Mouse (Mus musculus) heart, embryonic 14.5 days (tissue): ENCODE measurements around the gene Supt6. TPM values are rescaled to one million over a fixed set of nuclear protein-coding genes. Genes with fewer than 3 reads are reported as not detected.

Experiments used
- ATAC-seq: fragments of 200-750 bp; cut with Nextera tagmentation; 2 replicates; pipeline ENCODE4 v1.8.0; 2017; ENCODE audit warnings: low read depth, moderate TSS enrichment; ENCODE audit not compliant: insufficient number of reproducible peaks, insufficient read depth, low FRiP score
- H3K27ac ChIP-seq, 2 experiments: fragments of 200-500 bp in 1 of 2; fragments of 300-500 bp in 1 of 2; sonication (generic) in 1 of 2; replicated peaks in 1 of 2; 2 replicates each; pipeline ENCODE4 v1.5.1; 2012 to 2014; ENCODE audit warnings: low read depth in 2 of 2, low read length in 2 of 2, control low read depth in 1 of 2, mild to moderate bottlenecking in 1 of 2, mixed read lengths in 1 of 2; ENCODE audit not compliant: control insufficient read depth in 1 of 2, insufficient read depth in 1 of 2
- H3K27me3 ChIP-seq: fragments of 300-500 bp; sonication (generic); 2 replicates; pipeline ENCODE4 v1.6.1; 2014; ENCODE audit warnings: mild to moderate bottlenecking, low read length, control low read depth; ENCODE audit not compliant: control insufficient read depth, insufficient read depth
- H3K36me3 ChIP-seq: fragments of 300-500 bp; sonication (generic); 2 replicates; pipeline ENCODE4 v1.6.1; 2014; ENCODE audit warnings: mild to moderate bottlenecking, control low read depth, low read length, mixed read lengths; ENCODE audit not compliant: control insufficient read depth, insufficient read depth
- H3K4me1 ChIP-seq, 2 experiments: fragments of 200-500 bp in 1 of 2; fragments of 300-500 bp in 1 of 2; sonication (generic) in 1 of 2; 2 replicates each; pipeline ENCODE4 v1.6.1; 2012 to 2014; ENCODE audit warnings: low read length in 2 of 2, control low read depth in 1 of 2, mixed read lengths in 1 of 2; ENCODE audit not compliant: control insufficient read depth in 2 of 2, insufficient read depth in 2 of 2
- H3K4me2 ChIP-seq: fragments of 300-500 bp; sonication (generic); 2 replicates; pipeline ENCODE4 v1.6.1; 2014; ENCODE audit warnings: mild to moderate bottlenecking, low read length
- H3K4me3 ChIP-seq, 2 experiments: fragments of 200-500 bp in 1 of 2; fragments of 300-500 bp in 1 of 2; sonication (generic) in 1 of 2; 2 replicates each; pipeline ENCODE4 v1.5.1; 2012 to 2014; ENCODE audit warnings: low read length in 2 of 2, mild to moderate bottlenecking in 2 of 2, control low read depth in 1 of 2, low read depth in 1 of 2, moderate library complexity in 1 of 2; ENCODE audit not compliant: control insufficient read depth in 1 of 2, insufficient read depth in 1 of 2
- H3K9ac ChIP-seq: fragments of 300-500 bp; sonication (generic); 2 replicates; pipeline ENCODE4 v1.6.1; 2014; ENCODE audit warnings: mild to moderate bottlenecking, low read length
- H3K9me3 ChIP-seq: fragments of 300-500 bp; sonication (generic); 2 replicates; pipeline ENCODE4 v1.6.1; 2016; ENCODE audit warnings: low read length, control low read depth; ENCODE audit not compliant: control insufficient read depth
- WGBS: fragments of 180-500 bp; shearing (Covaris S2); extraction: QIAGEN DNeasy Blood & Tissue Kit; methylation state at CpG from one replicate; pipeline ENCODE4 v1.1.7; 2014; 5-methylcytosine and 5-hydroxymethylcytosine counted together
- polyA plus RNA-seq: library from polyadenylated mRNA; unstranded; fragments of >200 nt; fragmentation: Nextera tagmentation; extraction: Ambion mirVana; gene quantifications from 2 replicates; pipeline ENCODE4 v1.2.1, GENCODE M21; 2014

The Supt6 gene
- polyA plus RNA-seq, 1 experiment from 2014 or later: 13.8 TPM

GRCm38 (mm10) chr11:78215709-78216317 is 30.0 kb downstream of the Supt6 start:
- H3K4me3 ChIP-seq: no peak overlapping the region
- no peaks in the 10 kb centered on the region for H3K27me3 ChIP-seq
- H3K27ac ChIP-seq: no peak overlapping the region
- H3K36me3 ChIP-seq: peaks cover 100% of the 10 kb centered on the region
- no peaks in the 10 kb centered on the region for H3K9me3 ChIP-seq
- H3K4me1 ChIP-seq: no peaks in the 10 kb centered on the region
- H3K4me2 ChIP-seq: no peak overlapping the region
- no peak overlapping the region for H3K9ac ChIP-seq
- WGBS: 85% methylated on average over 11 of the region's 11 CpGs
- no peak for ATAC-seq

GRCm38 (mm10) chr11:78213086-78213817 is 32.5 kb downstream of the Supt6 start:
- no peaks in the 10 kb centered on the region for H3K9me3 ChIP-seq
- H3K4me2 ChIP-seq: no peak overlapping the region
- no peak overlapping the region for H3K4me3 ChIP-seq
- H3K27me3 ChIP-seq: no peaks in the 10 kb centered on the region
- H3K36me3 ChIP-seq: peaks cover 100% of the 10 kb centered on the region
- no peak overlapping the region for H3K27ac ChIP-seq
- H3K9ac ChIP-seq: no peak overlapping the region
- no peaks in the 10 kb centered on the region for H3K4me1 ChIP-seq
- WGBS: 95% methylated on average over 14 of the region's 14 CpGs
- no peak for ATAC-seq

- Histone ChIP-seq H3K4me1 (no peaks in the 10 kb centered on the region), H3K9me3 (no peaks in the 10 kb centered on the region), H3K27me3 (no peaks in the 10 kb centered on the region), H3K27ac (no peak overlapping the region), H3K36me3 (peaks cover 100% of the 10 kb centered on the region), H3K4me2 (no peak overlapping the region), H3K9ac (no peak overlapping the region), H3K4me3 (no peak overlapping the region)
- WGBS: 79% methylated on average over 5 of the region's 5 CpGs
- ATAC-seq: no peak
Measured at GRCm38 (mm10) chr11:78211513-78211912, 34.3 kb downstream of the Supt6 start.

GRCm38 (mm10) chr11:78210615-78211014 is 35.2 kb downstream of the Supt6 start:
- no peak for ATAC-seq
- no peak overlapping the region for H3K4me3 ChIP-seq
- H3K4me1 ChIP-seq: no peaks in the 10 kb centered on the region
- H3K4me2 ChIP-seq: no peak overlapping the region
- no peak overlapping the region for H3K9ac ChIP-seq
- H3K27ac ChIP-seq: no peak overlapping the region
- H3K36me3 ChIP-seq: peaks cover 100% of the 10 kb centered on the region
- WGBS: 75% methylated on average over 7 of the region's 7 CpGs
- no peaks in the 10 kb centered on the region for H3K27me3 ChIP-seq
- no peaks in the 10 kb centered on the region for H3K9me3 ChIP-seq

- ATAC-seq: no peak
- WGBS: 83% methylated on average over 6 of the region's 6 CpGs
- H3K9me3 ChIP-seq: no peaks in the 10 kb centered on the region
- no peak overlapping the region for H3K4me2 ChIP-seq
- H3K9ac ChIP-seq: no peak overlapping the region
- H3K4me1 ChIP-seq: no peaks in the 10 kb centered on the region
- no peak overlapping the region for H3K4me3 ChIP-seq
- H3K27me3 ChIP-seq: no peaks in the 10 kb centered on the region
- peaks cover 100% of the 10 kb centered on the region for H3K36me3 ChIP-seq
- H3K27ac ChIP-seq: no peak overlapping the region
Measured at GRCm38 (mm10) chr11:78209886-78210285, 35.9 kb downstream of the Supt6 start.

GRCm38 (mm10) chr11:78207190-78207589 is 38.6 kb downstream of the Supt6 start:
- Histone ChIP-seq H3K27me3 (no peaks in the 10 kb centered on the region), H3K36me3 (peaks cover 88% of the 10 kb centered on the region), H3K9me3 (no peaks in the 10 kb centered on the region), H3K4me2 (no peak overlapping the region), H3K4me3 (no peak overlapping the region), H3K27ac (no peak overlapping the region), H3K4me1 (no peaks in the 10 kb centered on the region), H3K9ac (no peak overlapping the region)
- ATAC-seq: no peak
- 90% methylated on average over 7 of the region's 7 CpGs for WGBS

- H3K27me3 ChIP-seq: no peaks in the 10 kb centered on the region
- peaks cover 72% of the 10 kb centered on the region for H3K36me3 ChIP-seq
- no peak overlapping the region for H3K9ac ChIP-seq
- H3K4me1 ChIP-seq: no peaks in the 10 kb centered on the region
- H3K4me3 ChIP-seq: no peak overlapping the region
- H3K4me2 ChIP-seq: no peak overlapping the region
- H3K9me3 ChIP-seq: no peaks in the 10 kb centered on the region
- no peak overlapping the region for H3K27ac ChIP-seq
- ATAC-seq: no peak
- WGBS: 87% methylated on average over 13 of the region's 13 CpGs
Measured at GRCm38 (mm10) chr11:78205361-78206206, 40.2 kb downstream of the Supt6 start.
